Mouse (Mus musculus): Measurements from ENCODE around the gene Dph6. TPM values are rescaled to one million over a fixed set of nuclear protein-coding genes. Genes with fewer than 3 reads are reported as not detected.

The Dph6 gene
- polyA plus RNA-seq, 1 experiment from 2014 or later = 24.8 TPM

- Histone ChIP-seq H3K4me3 (ENCODE audit: low read depth, low read length) (no peak overlapping the region), H3K27ac (ENCODE audit: low read depth, low read length) (no peak overlapping the region), H3K4me1 (replicated peaks; ENCODE audit: control insufficient read depth, insufficient read depth, low read length) (no peaks in the 10 kb centered on the region), H3K4me2 (ENCODE audit: low read depth, low read length, severe bottlenecking) (no peak overlapping the region), H3K36me3 (ENCODE audit: control insufficient read depth, insufficient read depth, low read length) (no peaks in the 10 kb centered on the region), H3K27me3 (ENCODE audit: control insufficient read depth, insufficient read depth, low read length) (no peaks in the 10 kb centered on the region), H3K9me3 (ENCODE audit: control insufficient read depth, low read length) (no peaks in the 10 kb centered on the region), H3K9ac (ENCODE audit: low read length) (no peak overlapping the region)
- DNase-seq (ENCODE audit: low spot score) = no peak
- no peak for ATAC-seq (replicated peaks; ENCODE audit: low FRiP score)
- WGBS = 88% methylated on average over 2 of the region's 2 CpGs
Measured at GRCm38 (mm10) chr2:114599793-114600192, 55.0 kb downstream of the Dph6 start.

GRCm38 (mm10) chr2:114593393-114593792 lies 61.4 kb downstream of the Dph6 start:
- Histone ChIP-seq H3K9ac (ENCODE audit: low read length) (no peak overlapping the region), H3K4me3 (ENCODE audit: low read depth, low read length) (no peak overlapping the region), H3K9me3 (ENCODE audit: control insufficient read depth, low read length) (no peaks in the 10 kb centered on the region), H3K4me1 (replicated peaks; ENCODE audit: control insufficient read depth, insufficient read depth, low read length) (no peaks in the 10 kb centered on the region), H3K36me3 (ENCODE audit: control insufficient read depth, insufficient read depth, low read length) (no peaks in the 10 kb centered on the region), H3K4me2 (ENCODE audit: low read depth, low read length, severe bottlenecking) (no peak overlapping the region), H3K27me3 (ENCODE audit: control insufficient read depth, insufficient read depth, low read length) (no peaks in the 10 kb centered on the region), H3K27ac (ENCODE audit: low read depth, low read length) (no peak overlapping the region)
- WGBS = 92% methylated on average over 5 of the region's 5 CpGs
- no peak for DNase-seq (ENCODE audit: low spot score)
- no peak for ATAC-seq (replicated peaks; ENCODE audit: low FRiP score)

GRCm38 (mm10) chr2:114580714-114581113 lies 74.0 kb downstream of the Dph6 start:
- DNase-seq (ENCODE audit: low spot score) = no peak
- H3K4me2 ChIP-seq (ENCODE audit: low read depth, low read length, severe bottlenecking) = no peak overlapping the region
- H3K4me3 ChIP-seq (ENCODE audit: low read depth, low read length) = no peak overlapping the region
- WGBS = 89% methylated on average over 2 of the region's 2 CpGs
- no peak overlapping the region for H3K9ac ChIP-seq (ENCODE audit: low read length)
- H3K9me3 ChIP-seq (ENCODE audit: control insufficient read depth, low read length) = no peaks in the 10 kb centered on the region
- no peak for ATAC-seq (replicated peaks; ENCODE audit: low FRiP score)
- H3K27ac ChIP-seq (ENCODE audit: low read depth, low read length) = no peak overlapping the region
- no peaks in the 10 kb centered on the region for H3K4me1 ChIP-seq (replicated peaks; ENCODE audit: control insufficient read depth, insufficient read depth, low read length)
- no peaks in the 10 kb centered on the region for H3K36me3 ChIP-seq (ENCODE audit: control insufficient read depth, insufficient read depth, low read length)
- no peaks in the 10 kb centered on the region for H3K27me3 ChIP-seq (ENCODE audit: control insufficient read depth, insufficient read depth, low read length)

- no peak for ATAC-seq (replicated peaks; ENCODE audit: low FRiP score)
- Histone ChIP-seq H3K9ac (ENCODE audit: low read length) (no peak overlapping the region), H3K4me2 (ENCODE audit: low read depth, low read length, severe bottlenecking) (no peak overlapping the region), H3K9me3 (ENCODE audit: control insufficient read depth, low read length) (no peaks in the 10 kb centered on the region), H3K4me1 (replicated peaks; ENCODE audit: control insufficient read depth, insufficient read depth, low read length) (no peaks in the 10 kb centered on the region), H3K4me3 (ENCODE audit: low read depth, low read length) (no peak overlapping the region), H3K36me3 (ENCODE audit: control insufficient read depth, insufficient read depth, low read length) (no peaks in the 10 kb centered on the region), H3K27me3 (ENCODE audit: control insufficient read depth, insufficient read depth, low read length) (no peaks in the 10 kb centered on the region), H3K27ac (ENCODE audit: low read depth, low read length) (no peak overlapping the region)
- WGBS = 89% methylated on average over 2 of the region's 2 CpGs
- DNase-seq (ENCODE audit: low spot score) = no peak
Measured at GRCm38 (mm10) chr2:114543000-114543622, 111.7 kb downstream of the Dph6 start.

GRCm38 (mm10) chr2:114542325-114542724 lies 112.4 kb downstream of the Dph6 start:
- Histone ChIP-seq H3K27me3 (ENCODE audit: control insufficient read depth, insufficient read depth, low read length) (no peaks in the 10 kb centered on the region), H3K4me1 (replicated peaks; ENCODE audit: control insufficient read depth, insufficient read depth, low read length) (no peaks in the 10 kb centered on the region), H3K27ac (ENCODE audit: low read depth, low read length) (no peak overlapping the region), H3K36me3 (ENCODE audit: control insufficient read depth, insufficient read depth, low read length) (no peaks in the 10 kb centered on the region), H3K4me2 (ENCODE audit: low read depth, low read length, severe bottlenecking) (no peak overlapping the region), H3K9me3 (ENCODE audit: control insufficient read depth, low read length) (no peaks in the 10 kb centered on the region), H3K9ac (ENCODE audit: low read length) (no peak overlapping the region), H3K4me3 (ENCODE audit: low read depth, low read length) (no peak overlapping the region)
- 51% methylated on average over 2 of the region's 2 CpGs for WGBS
- DNase-seq (ENCODE audit: low spot score) (no peak), ATAC-seq (replicated peaks; ENCODE audit: low FRiP score) (no peak)

GRCm38 (mm10) chr2:114540416-114540815 lies 114.3 kb downstream of the Dph6 start:
- DNase-seq (ENCODE audit: low spot score) = no peak

GRCm38 (mm10) chr2:114536032-114536431 lies 118.7 kb downstream of the Dph6 start:
- Histone ChIP-seq H3K4me1 (replicated peaks; ENCODE audit: control insufficient read depth, insufficient read depth, low read length) (no peaks in the 10 kb centered on the region), H3K27ac (ENCODE audit: low read depth, low read length) (no peak overlapping the region), H3K9me3 (ENCODE audit: control insufficient read depth, low read length) (no peaks in the 10 kb centered on the region), H3K4me3 (ENCODE audit: low read depth, low read length) (no peak overlapping the region), H3K27me3 (ENCODE audit: control insufficient read depth, insufficient read depth, low read length) (no peaks in the 10 kb centered on the region), H3K36me3 (ENCODE audit: control insufficient read depth, insufficient read depth, low read length) (no peaks in the 10 kb centered on the region), H3K9ac (ENCODE audit: low read length) (no peak overlapping the region), H3K4me2 (ENCODE audit: low read depth, low read length, severe bottlenecking) (no peak overlapping the region)
- DNase-seq (ENCODE audit: low spot score) (no peak), ATAC-seq (replicated peaks; ENCODE audit: low FRiP score) (no peak)
- WGBS = 68% methylated on average over 1 of the region's 1 CpGs

More at GRCm38 (mm10) chr2:114540416-114540815, 114.3 kb downstream of the Dph6 start:
- 94% methylated on average over 6 of the region's 6 CpGs for WGBS
- H3K9me3 ChIP-seq (ENCODE audit: control insufficient read depth, low read length) = no peaks in the 10 kb centered on the region
- no peak overlapping the region for H3K4me3 ChIP-seq (ENCODE audit: low read depth, low read length)
- H3K9ac ChIP-seq (ENCODE audit: low read length) = no peak overlapping the region
- H3K27ac ChIP-seq (ENCODE audit: low read depth, low read length) = no peak overlapping the region
- no peaks in the 10 kb centered on the region for H3K27me3 ChIP-seq (ENCODE audit: control insufficient read depth, insufficient read depth, low read length)
- no peaks in the 10 kb centered on the region for H3K4me1 ChIP-seq (replicated peaks; ENCODE audit: control insufficient read depth, insufficient read depth, low read length)
- H3K4me2 ChIP-seq (ENCODE audit: low read depth, low read length, severe bottlenecking) = no peak overlapping the region
- ATAC-seq (replicated peaks; ENCODE audit: low FRiP score) = no peak
- H3K36me3 ChIP-seq (ENCODE audit: control insufficient read depth, insufficient read depth, low read length) = no peaks in the 10 kb centered on the region

- H3K9me3 ChIP-seq (ENCODE audit: control insufficient read depth, low read length) = no peaks in the 10 kb centered on the region
- WGBS = 88% methylated on average over 5 of the region's 5 CpGs
- H3K4me2 ChIP-seq (ENCODE audit: low read depth, low read length, severe bottlenecking) = no peak overlapping the region
- no peak overlapping the region for H3K9ac ChIP-seq (ENCODE audit: low read length)
- no peaks in the 10 kb centered on the region for H3K27me3 ChIP-seq (ENCODE audit: control insufficient read depth, insufficient read depth, low read length)
- no peak overlapping the region for H3K27ac ChIP-seq (ENCODE audit: low read depth, low read length)
- DNase-seq (ENCODE audit: low spot score) (no peak), ATAC-seq (replicated peaks; ENCODE audit: low FRiP score) (no peak)
- no peak overlapping the region for H3K4me3 ChIP-seq (ENCODE audit: low read depth, low read length)
- H3K4me1 ChIP-seq (replicated peaks; ENCODE audit: control insufficient read depth, insufficient read depth, low read length) = no peaks in the 10 kb centered on the region
- no peaks in the 10 kb centered on the region for H3K36me3 ChIP-seq (ENCODE audit: control insufficient read depth, insufficient read depth, low read length)
Measured at GRCm38 (mm10) chr2:114531010-114531756, 123.6 kb downstream of the Dph6 start.

- H3K4me3 ChIP-seq (ENCODE audit: low read depth, low read length) = no peak overlapping the region
- no peak overlapping the region for H3K9ac ChIP-seq (ENCODE audit: low read length)
- 93% methylated on average over 5 of the region's 5 CpGs for WGBS
- H3K27me3 ChIP-seq (ENCODE audit: control insufficient read depth, insufficient read depth, low read length) = no peaks in the 10 kb centered on the region
- ATAC-seq (replicated peaks; ENCODE audit: low FRiP score) (no peak), DNase-seq (ENCODE audit: low spot score) (no peak)
- H3K4me1 ChIP-seq (replicated peaks; ENCODE audit: control insufficient read depth, insufficient read depth, low read length) = no peaks in the 10 kb centered on the region
- no peaks in the 10 kb centered on the region for H3K36me3 ChIP-seq (ENCODE audit: control insufficient read depth, insufficient read depth, low read length)
- no peaks in the 10 kb centered on the region for H3K9me3 ChIP-seq (ENCODE audit: control insufficient read depth, low read length)
- H3K27ac ChIP-seq (ENCODE audit: low read depth, low read length) = no peak overlapping the region
- no peak overlapping the region for H3K4me2 ChIP-seq (ENCODE audit: low read depth, low read length, severe bottlenecking)
Measured at GRCm38 (mm10) chr2:114520414-114520813, 134.3 kb downstream of the Dph6 start.

Measured in forebrain, embryonic 11.5 days (tissue).